Mouse (Mus musculus): Measurements from ENCODE around the gene St7l.

Gene St7l

GRCm38 (mm10) chr3:104863786-104864650 is at the start of gene St7l, which contains the start of gene Capza1:
St7l (plus strand) TSS chr3:104864005.
Capza1 (minus strand) TSS chr3:104864505.
- DNase-seq (ENCODE audit: low read depth, low spot score): peak; percentile 87
- peaks cover 2% of the 10 kb centered on the region; the same call in 1 of the 2 replicates for H3K36me3 ChIP-seq (ENCODE audit: control insufficient read depth, insufficient read depth, low read length, poor library complexity, severe bottlenecking)
- H3K27me3 ChIP-seq (ENCODE audit: control insufficient read depth, insufficient read depth, low read length, poor library complexity, severe bottlenecking): no peaks in the 10 kb centered on the region

GRCm38 (mm10) chr3:104814746-104815145 is 49.1 kb upstream of the St7l start:
- DNase-seq (ENCODE audit: low read depth, low spot score): no peak
- Histone ChIP-seq H3K36me3 (ENCODE audit: control insufficient read depth, insufficient read depth, low read length, poor library complexity, severe bottlenecking) (no peaks in the 10 kb centered on the region), H3K27me3 (ENCODE audit: control insufficient read depth, insufficient read depth, low read length, poor library complexity, severe bottlenecking) (no peaks in the 10 kb centered on the region)

- H3K27me3 ChIP-seq (ENCODE audit: control insufficient read depth, insufficient read depth, low read length, poor library complexity, severe bottlenecking): no peaks in the 10 kb centered on the region
- no peaks in the 10 kb centered on the region for H3K36me3 ChIP-seq (ENCODE audit: control insufficient read depth, insufficient read depth, low read length, poor library complexity, severe bottlenecking)
- no peak for DNase-seq (ENCODE audit: low read depth, low spot score)
Observed at GRCm38 (mm10) chr3:104815346-104815745, 48.5 kb upstream of the St7l start.

- no peaks in the 10 kb centered on the region for H3K36me3 ChIP-seq (ENCODE audit: control insufficient read depth, insufficient read depth, low read length, poor library complexity, severe bottlenecking)
- no peaks in the 10 kb centered on the region for H3K27me3 ChIP-seq (ENCODE audit: control insufficient read depth, insufficient read depth, low read length, poor library complexity, severe bottlenecking)
- no peak for DNase-seq (ENCODE audit: low read depth, low spot score)
Observed at GRCm38 (mm10) chr3:104816130-104816529, 47.7 kb upstream of the St7l start.

GRCm38 (mm10) chr3:104817481-104817990 is 46.3 kb upstream of the St7l start:
- Histone ChIP-seq H3K27me3 (ENCODE audit: control insufficient read depth, insufficient read depth, low read length, poor library complexity, severe bottlenecking) (no peaks in the 10 kb centered on the region), H3K36me3 (ENCODE audit: control insufficient read depth, insufficient read depth, low read length, poor library complexity, severe bottlenecking) (no peaks in the 10 kb centered on the region; the same call in 1 of the 2 replicates)
- no peak for DNase-seq (ENCODE audit: low read depth, low spot score)

GRCm38 (mm10) chr3:104817991-104818748 is 45.6 kb upstream of the St7l start, which contains the start of gene Mov10:
Mov10 (minus strand) TSS chr3:104818563.
- peak; percentile 66 for DNase-seq (ENCODE audit: low read depth, low spot score)

GRCm38 (mm10) chr3:104818749-104819134 is 45.1 kb upstream of the St7l start:
- no peak for DNase-seq (ENCODE audit: low read depth, low spot score)
- Histone ChIP-seq H3K27me3 (ENCODE audit: control insufficient read depth, insufficient read depth, low read length, poor library complexity, severe bottlenecking) (no peaks in the 10 kb centered on the region), H3K36me3 (ENCODE audit: control insufficient read depth, insufficient read depth, low read length, poor library complexity, severe bottlenecking) (no peaks in the 10 kb centered on the region; the same call in 1 of the 2 replicates)

More at GRCm38 (mm10) chr3:104817991-104818748, 45.6 kb upstream of the St7l start, which contains the start of gene Mov10:
- Histone ChIP-seq H3K36me3 (ENCODE audit: control insufficient read depth, insufficient read depth, low read length, poor library complexity, severe bottlenecking) (no peaks in the 10 kb centered on the region; the same call in 1 of the 2 replicates), H3K27me3 (ENCODE audit: control insufficient read depth, insufficient read depth, low read length, poor library complexity, severe bottlenecking) (no peaks in the 10 kb centered on the region)

- no peak for DNase-seq (ENCODE audit: low read depth, low spot score)
- H3K27me3 ChIP-seq (ENCODE audit: control insufficient read depth, insufficient read depth, low read length, poor library complexity, severe bottlenecking): no peaks in the 10 kb centered on the region
- H3K36me3 ChIP-seq (ENCODE audit: control insufficient read depth, insufficient read depth, low read length, poor library complexity, severe bottlenecking): peaks cover 2% of the 10 kb centered on the region; the same call in 1 of the 2 replicates
Observed at GRCm38 (mm10) chr3:104820426-104820825, 43.4 kb upstream of the St7l start.

- peaks cover 2% of the 10 kb centered on the region; the same call in 1 of the 2 replicates for H3K36me3 ChIP-seq (ENCODE audit: control insufficient read depth, insufficient read depth, low read length, poor library complexity, severe bottlenecking)
- DNase-seq (ENCODE audit: low read depth, low spot score): peak; percentile 29
Observed at GRCm38 (mm10) chr3:104822413-104822812, 41.4 kb upstream of the St7l start.

GRCm38 (mm10) chr3:104835797-104836196 is 28.0 kb upstream of the St7l start:
- no peak for DNase-seq (ENCODE audit: low read depth, low spot score)
- Histone ChIP-seq H3K27me3 (ENCODE audit: control insufficient read depth, insufficient read depth, low read length, poor library complexity, severe bottlenecking) (no peaks in the 10 kb centered on the region), H3K36me3 (ENCODE audit: control insufficient read depth, insufficient read depth, low read length, poor library complexity, severe bottlenecking) (peaks cover 14% of the 10 kb centered on the region)

More at GRCm38 (mm10) chr3:104822413-104822812, 41.4 kb upstream of the St7l start:
- no peaks in the 10 kb centered on the region for H3K27me3 ChIP-seq (ENCODE audit: control insufficient read depth, insufficient read depth, low read length, poor library complexity, severe bottlenecking)

- Histone ChIP-seq H3K36me3 (ENCODE audit: control insufficient read depth, insufficient read depth, low read length, poor library complexity, severe bottlenecking) (peaks cover 19% of the 10 kb centered on the region), H3K27me3 (ENCODE audit: control insufficient read depth, insufficient read depth, low read length, poor library complexity, severe bottlenecking) (no peaks in the 10 kb centered on the region)
- DNase-seq (ENCODE audit: low read depth, low spot score): no peak
Observed at GRCm38 (mm10) chr3:104841049-104841448, 22.8 kb upstream of the St7l start.

- no peak for DNase-seq (ENCODE audit: low read depth, low spot score)
- Histone ChIP-seq H3K36me3 (ENCODE audit: control insufficient read depth, insufficient read depth, low read length, poor library complexity, severe bottlenecking) (peaks cover 16% of the 10 kb centered on the region), H3K27me3 (ENCODE audit: control insufficient read depth, insufficient read depth, low read length, poor library complexity, severe bottlenecking) (no peaks in the 10 kb centered on the region)
Observed at GRCm38 (mm10) chr3:104846601-104847000, 17.2 kb upstream of the St7l start.

GRCm38 (mm10) chr3:104854465-104854864 is 9.3 kb upstream of the St7l start:
- no peak for DNase-seq (ENCODE audit: low read depth, low spot score)
- H3K27me3 ChIP-seq (ENCODE audit: control insufficient read depth, insufficient read depth, low read length, poor library complexity, severe bottlenecking): no peaks in the 10 kb centered on the region

GRCm38 (mm10) chr3:104854866-104855265 is 8.9 kb upstream of the St7l start:
- DNase-seq (ENCODE audit: low read depth, low spot score): no peak
- no peaks in the 10 kb centered on the region for H3K27me3 ChIP-seq (ENCODE audit: control insufficient read depth, insufficient read depth, low read length, poor library complexity, severe bottlenecking)

More at GRCm38 (mm10) chr3:104854465-104854864, 9.3 kb upstream of the St7l start:
- H3K36me3 ChIP-seq (ENCODE audit: control insufficient read depth, insufficient read depth, low read length, poor library complexity, severe bottlenecking): peaks cover 2% of the 10 kb centered on the region

More at GRCm38 (mm10) chr3:104854866-104855265, 8.9 kb upstream of the St7l start:
- peaks cover 2% of the 10 kb centered on the region for H3K36me3 ChIP-seq (ENCODE audit: control insufficient read depth, insufficient read depth, low read length, poor library complexity, severe bottlenecking)
